Mouse (Mus musculus): ENCODE results near the gene Olfr826.
A peak's percentile ranks its signal among the peaks of the same experiment; 100 is the strongest.
"Not testable (repeated sequence)": the region's sequence is repeated elsewhere in the genome, so short reads cannot be mapped to it uniquely, and the experiment has no call there.

Gene Olfr826

GRCm38 (mm10) chr10:130184086-130184485 is at the start of gene Olfr826:
Gene Olfr826, minus strand, starts transcription at chr10:130184186.
- no peak for DNase-seq (ENCODE audit: low read depth, low spot score)

GRCm38 (mm10) chr10:130232117-130232516 is 48.1 kb upstream of the Olfr826 start:
- DNase-seq (ENCODE audit: low read depth, low spot score), result no peak

GRCm38 (mm10) chr10:130229584-130229983 is 45.6 kb upstream of the Olfr826 start:
- no peak for DNase-seq (ENCODE audit: low read depth, low spot score)

GRCm38 (mm10) chr10:130228246-130228645 is 44.3 kb upstream of the Olfr826 start:
- DNase-seq (ENCODE audit: low read depth, low spot score), result peak; percentile 52

GRCm38 (mm10) chr10:130225034-130225433 is 41.0 kb upstream of the Olfr826 start:
- no peak for DNase-seq (ENCODE audit: low read depth, low spot score)

- no peak for DNase-seq (ENCODE audit: low read depth, low spot score)
Observed at GRCm38 (mm10) chr10:130214303-130214702, 30.3 kb upstream of the Olfr826 start, which contains the start of gene Olfr827. Gene Olfr827, minus strand, starts transcription at chr10:130214403.

GRCm38 (mm10) chr10:130166666-130167065 is 17.3 kb downstream of the Olfr826 start, which contains the start of gene Olfr825:
Gene Olfr825, minus strand, starts transcription at chr10:130166766.
- no peak for DNase-seq (ENCODE audit: low read depth, low spot score)

GRCm38 (mm10) chr10:130165196-130165595 is 18.8 kb downstream of the Olfr826 start:
- DNase-seq (ENCODE audit: low read depth, low spot score), result no peak

- no peak for DNase-seq (ENCODE audit: low read depth, low spot score)
Observed at GRCm38 (mm10) chr10:130144121-130144520, 39.9 kb downstream of the Olfr826 start.

- DNase-seq (ENCODE audit: low read depth, low spot score), result not testable (repeated sequence)
Observed at GRCm38 (mm10) chr10:130142481-130142880, 41.5 kb downstream of the Olfr826 start.

- no peak for DNase-seq (ENCODE audit: low read depth, low spot score)
Observed at GRCm38 (mm10) chr10:130134811-130135210, 49.2 kb downstream of the Olfr826 start.

- not testable (repeated sequence) for DNase-seq (ENCODE audit: low read depth, low spot score)
Observed at GRCm38 (mm10) chr10:130129900-130130299, 54.1 kb downstream of the Olfr826 start, which contains the start of gene Olfr824. Gene Olfr824, minus strand, starts transcription at chr10:130130000.

Measured in brain, embryonic 18.5 days (tissue).